Mouse (Mus musculus) liver, embryonic 12.5 days (tissue): ENCODE measurements at regions not wholly inside any gene's neighbourhood (a gene's known extent, or its start where the extent isn't known, plus 50 kb on each side); places are given as distances from the start of the nearest gene placed in this dataset.

Experiments used
- ATAC-seq: fragments of 200-750 bp; cut with Nextera tagmentation; 2 replicates; pipeline ENCODE4 v1.8.0; 2017; ENCODE audit warnings: moderate number of reproducible peaks, mild to moderate bottlenecking, moderate library complexity
- H3K27ac ChIP-seq: fragments of 300-500 bp; sonication (generic); 2 replicates; pipeline ENCODE4 v1.5.1; 2016; ENCODE audit warnings: mild to moderate bottlenecking
- H3K27me3 ChIP-seq: fragments of 300-500 bp; sonication (generic); replicated peaks from 2 replicates; pipeline ENCODE4 v1.6.1; 2016; ENCODE audit warnings: mild to moderate bottlenecking, moderate library complexity
- H3K36me3 ChIP-seq: fragments of 300-500 bp; sonication (generic); 2 replicates; pipeline ENCODE4 v1.6.1; 2016; ENCODE audit warnings: mild to moderate bottlenecking, moderate library complexity
- H3K4me1 ChIP-seq: fragments of 300-500 bp; sonication (generic); 2 replicates; pipeline ENCODE4 v1.6.1; 2016
- H3K4me2 ChIP-seq: fragments of 300-500 bp; sonication (generic); 2 replicates; pipeline ENCODE4 v1.6.1; 2016; ENCODE audit warnings: mild to moderate bottlenecking, moderate library complexity
- H3K4me3 ChIP-seq: fragments of 300-500 bp; sonication (generic); 2 replicates; pipeline ENCODE4 v1.5.1; 2016; ENCODE audit warnings: mild to moderate bottlenecking, moderate library complexity
- H3K9ac ChIP-seq: fragments of 300-500 bp; sonication (generic); 2 replicates; pipeline ENCODE4 v1.6.1; 2016; ENCODE audit warnings: mild to moderate bottlenecking, moderate library complexity
- H3K9me3 ChIP-seq: fragments of 300-500 bp; sonication (generic); replicated peaks from 2 replicates; pipeline ENCODE4 v1.6.1; 2016; ENCODE audit warnings: mild to moderate bottlenecking, moderate library complexity
- WGBS: fragments of 180-500 bp; shearing (Covaris S2); methylation state at CpG from one replicate; pipeline ENCODE4 v1.1.7; 2016; ENCODE audit not compliant: insufficient replicate concordance; 5-methylcytosine and 5-hydroxymethylcytosine counted together

- Histone ChIP-seq H3K4me3 (no peak overlapping the region), H3K4me2 (no peak overlapping the region), H3K36me3 (no peaks in the 10 kb centered on the region), H3K4me1 (no peaks in the 10 kb centered on the region), H3K9ac (no peak overlapping the region), H3K9me3 (no peaks in the 10 kb centered on the region), H3K27ac (no peak overlapping the region), H3K27me3 (peaks cover 27% of the 10 kb centered on the region)
- 56% methylated on average over 4 of the region's 4 CpGs for WGBS
- ATAC-seq, result no peak
These were observed 193.3 kb downstream of the Rplp1 start for GRCm38 (mm10) chr9:61721071-61721470.

- H3K4me1 ChIP-seq, result no peaks in the 10 kb centered on the region
- H3K27me3 ChIP-seq, result peaks cover 27% of the 10 kb centered on the region
- WGBS, result 51% methylated on average over 5 of the region's 5 CpGs
- ATAC-seq, result no peak
- H3K9ac ChIP-seq, result no peak overlapping the region
- no peaks in the 10 kb centered on the region for H3K9me3 ChIP-seq
- H3K4me2 ChIP-seq, result no peak overlapping the region
- H3K36me3 ChIP-seq, result no peaks in the 10 kb centered on the region
- H3K4me3 ChIP-seq, result no peak overlapping the region
- no peak overlapping the region for H3K27ac ChIP-seq
These were observed 194.1 kb downstream of the Rplp1 start for GRCm38 (mm10) chr9:61720206-61720605.

GRCm38 (mm10) chr9:61716751-61717150 lies 197.6 kb downstream of the Rplp1 start:
- Histone ChIP-seq H3K27me3 (peaks cover 42% of the 10 kb centered on the region), H3K4me1 (no peaks in the 10 kb centered on the region), H3K36me3 (no peaks in the 10 kb centered on the region), H3K4me2 (no peak overlapping the region), H3K4me3 (no peak overlapping the region), H3K9ac (no peak overlapping the region), H3K27ac (no peak overlapping the region), H3K9me3 (no peaks in the 10 kb centered on the region)
- WGBS, result 68% methylated on average over 4 of the region's 4 CpGs
- no peak for ATAC-seq

- ATAC-seq, result no peak
- Histone ChIP-seq H3K4me1 (no peaks in the 10 kb centered on the region), H3K27ac (no peak overlapping the region), H3K4me2 (no peak overlapping the region), H3K9ac (no peak overlapping the region), H3K36me3 (no peaks in the 10 kb centered on the region), H3K4me3 (no peak overlapping the region), H3K27me3 (peaks cover 43% of the 10 kb centered on the region; the same call in 1 of the 2 replicates), H3K9me3 (no peaks in the 10 kb centered on the region)
- WGBS, result 43% methylated on average over 19 of the region's 19 CpGs
These were observed 199.9 kb downstream of the Rplp1 start for GRCm38 (mm10) chr9:61714331-61715035.

- Histone ChIP-seq H3K4me3 (no peak overlapping the region), H3K9ac (no peak overlapping the region), H3K9me3 (no peaks in the 10 kb centered on the region), H3K4me1 (no peaks in the 10 kb centered on the region), H3K4me2 (no peak overlapping the region), H3K36me3 (no peaks in the 10 kb centered on the region), H3K27ac (no peak overlapping the region), H3K27me3 (peaks cover 42% of the 10 kb centered on the region; the same call in 1 of the 2 replicates)
- ATAC-seq, result no peak
- 69% methylated on average over 7 of the region's 7 CpGs for WGBS
These were observed 200.5 kb downstream of the Rplp1 start for GRCm38 (mm10) chr9:61713806-61714205.

- no peak overlapping the region for H3K9ac ChIP-seq
- H3K4me3 ChIP-seq, result no peak overlapping the region
- H3K36me3 ChIP-seq, result no peaks in the 10 kb centered on the region
- ATAC-seq, result no peak
- H3K27me3 ChIP-seq, result peaks cover 22% of the 10 kb centered on the region; the same call in 1 of the 2 replicates
- no peaks in the 10 kb centered on the region for H3K4me1 ChIP-seq
- WGBS, result 57% methylated on average over 7 of the region's 7 CpGs
- H3K27ac ChIP-seq, result no peak overlapping the region
- H3K4me2 ChIP-seq, result no peak overlapping the region
- H3K9me3 ChIP-seq, result no peaks in the 10 kb centered on the region
These were observed 203.0 kb downstream of the Rplp1 start for GRCm38 (mm10) chr9:61711296-61711695.

- no peaks in the 10 kb centered on the region for H3K9me3 ChIP-seq
- H3K27ac ChIP-seq, result no peak overlapping the region
- no peak for ATAC-seq
- no peak overlapping the region for H3K9ac ChIP-seq
- peaks cover 23% of the 10 kb centered on the region; the same call in 1 of the 2 replicates for H3K27me3 ChIP-seq
- H3K4me1 ChIP-seq, result no peaks in the 10 kb centered on the region
- whole genome bisulfite sequencing, result 25% methylated on average over 7 of the region's 7 CpGs
- no peak overlapping the region for H3K4me2 ChIP-seq
- no peak overlapping the region for H3K4me3 ChIP-seq
- no peaks in the 10 kb centered on the region for H3K36me3 ChIP-seq
These were observed 206.5 kb downstream of the Rplp1 start for GRCm38 (mm10) chr9:61707875-61708274.

GRCm38 (mm10) chr9:61707296-61707695 lies 207.0 kb downstream of the Rplp1 start:
- Histone ChIP-seq H3K27me3 (peaks cover 28% of the 10 kb centered on the region; the same call in 1 of the 2 replicates), H3K4me2 (no peak overlapping the region), H3K36me3 (no peaks in the 10 kb centered on the region), H3K9me3 (no peaks in the 10 kb centered on the region), H3K4me1 (no peaks in the 10 kb centered on the region; the same call in 1 of the 2 replicates), H3K27ac (no peak overlapping the region), H3K4me3 (no peak overlapping the region), H3K9ac (no peak overlapping the region)
- ATAC-seq, result no peak
- 58% methylated on average over 2 of the region's 2 CpGs for WGBS

GRCm38 (mm10) chr9:61706263-61706755 lies 208.0 kb downstream of the Rplp1 start:
- 59% methylated on average over 6 of the region's 6 CpGs for WGBS
- H3K27ac ChIP-seq, result no peak overlapping the region
- no peaks in the 10 kb centered on the region for H3K36me3 ChIP-seq
- no peaks in the 10 kb centered on the region; the same call in 1 of the 2 replicates for H3K4me1 ChIP-seq
- H3K4me3 ChIP-seq, result no peak overlapping the region
- no peaks in the 10 kb centered on the region for H3K9me3 ChIP-seq
- peaks cover 23% of the 10 kb centered on the region for H3K27me3 ChIP-seq
- no peak for ATAC-seq
- H3K4me2 ChIP-seq, result no peak overlapping the region
- no peak overlapping the region for H3K9ac ChIP-seq

- H3K4me3 ChIP-seq, result no peak overlapping the region
- WGBS, result 38% methylated on average over 5 of the region's 5 CpGs
- no peak overlapping the region for H3K4me2 ChIP-seq
- no peaks in the 10 kb centered on the region; the same call in 1 of the 2 replicates for H3K4me1 ChIP-seq
- no peak for ATAC-seq
- H3K36me3 ChIP-seq, result no peaks in the 10 kb centered on the region
- H3K27me3 ChIP-seq, result peaks cover 25% of the 10 kb centered on the region
- H3K9me3 ChIP-seq, result no peaks in the 10 kb centered on the region
- H3K27ac ChIP-seq, result no peak overlapping the region
- no peak overlapping the region for H3K9ac ChIP-seq
These were observed 208.6 kb downstream of the Rplp1 start for GRCm38 (mm10) chr9:61705586-61706233.

- no peak overlapping the region for H3K27ac ChIP-seq
These were observed 211.0 kb downstream of the Rplp1 start for GRCm38 (mm10) chr9:61703301-61703700.

GRCm38 (mm10) chr9:61702280-61702966 lies 211.9 kb downstream of the Rplp1 start:
- 0 out of 2 replicates have a peak overlapping the region, but pooled peaks have one; percentile 45 for H3K27ac ChIP-seq
- H3K27me3 ChIP-seq, result peaks cover 52% of the 10 kb centered on the region
- H3K9me3 ChIP-seq, result no peaks in the 10 kb centered on the region
- no peaks in the 10 kb centered on the region; the same call in none of the 2 replicates for H3K4me1 ChIP-seq
- H3K4me2 ChIP-seq, result peak overlapping the region; percentile 46
- H3K9ac ChIP-seq, result no peak overlapping the region
- H3K36me3 ChIP-seq, result no peaks in the 10 kb centered on the region
- no peak overlapping the region for H3K4me3 ChIP-seq
- 20% methylated on average over 22 of the region's 22 CpGs for WGBS
- no peak for ATAC-seq

More at GRCm38 (mm10) chr9:61703301-61703700, 211.0 kb downstream of the Rplp1 start:
- Histone ChIP-seq H3K36me3 (no peaks in the 10 kb centered on the region), H3K27me3 (peaks cover 48% of the 10 kb centered on the region), H3K9ac (no peak overlapping the region), H3K4me3 (no peak overlapping the region), H3K4me2 (no peak overlapping the region), H3K9me3 (no peaks in the 10 kb centered on the region), H3K4me1 (no peaks in the 10 kb centered on the region; the same call in none of the 2 replicates)
- 66% methylated on average over 11 of the region's 11 CpGs for WGBS
- no peak for ATAC-seq
